Mouse (Mus musculus) kidney, embryonic 14.5 days (tissue): ENCODE results near the gene Exoc1. TPM values are rescaled to one million over a fixed set of nuclear protein-coding genes. Genes with fewer than 3 reads are reported as not detected.

ENCODE experiments used
- ATAC-seq: fragments of 200-750 bp; cut with Nextera tagmentation; 2 replicates; pipeline ENCODE4 v1.8.0; 2017; ENCODE audit warnings: moderate number of reproducible peaks, mild to moderate bottlenecking, moderate TSS enrichment, moderate library complexity; ENCODE audit not compliant: low FRiP score, low TSS enrichment
- H3K27ac ChIP-seq: fragments of 300-500 bp; sonication (generic); 2 replicates; pipeline ENCODE4 v1.5.1; 2014; ENCODE audit warnings: low read depth, mild to moderate bottlenecking, low read length, moderate library complexity, mixed read lengths
- H3K27me3 ChIP-seq: fragments of 300-500 bp; sonication (generic); 2 replicates; pipeline ENCODE4 v1.6.1; 2014; ENCODE audit warnings: mild to moderate bottlenecking, low read length; ENCODE audit not compliant: control insufficient read depth, insufficient read depth
- H3K36me3 ChIP-seq: fragments of 300-500 bp; sonication (generic); 2 replicates; pipeline ENCODE4 v1.6.1; 2014; ENCODE audit warnings: low read length, mixed read lengths; ENCODE audit not compliant: control insufficient read depth, insufficient read depth
- H3K4me1 ChIP-seq: fragments of 300-500 bp; sonication (generic); 2 replicates; pipeline ENCODE4 v1.6.1; 2014; ENCODE audit warnings: low read length, mixed read lengths; ENCODE audit not compliant: control insufficient read depth, insufficient read depth
- H3K4me2 ChIP-seq: fragments of 300-500 bp; sonication (generic); replicated peaks from 2 replicates; pipeline ENCODE4 v1.6.1; 2014; ENCODE audit warnings: low read depth, mild to moderate bottlenecking, low read length
- H3K4me3 ChIP-seq: fragments of 300-500 bp; sonication (generic); 2 replicates; pipeline ENCODE4 v1.5.1; 2014; ENCODE audit warnings: mild to moderate bottlenecking, low read length
- H3K9ac ChIP-seq: fragments of 300-500 bp; sonication (generic); 2 replicates; pipeline ENCODE4 v1.6.1; 2014; ENCODE audit warnings: low read depth, mild to moderate bottlenecking, low read length, moderate library complexity
- H3K9me3 ChIP-seq: fragments of 300-500 bp; sonication (generic); 2 replicates; pipeline ENCODE4 v1.6.1; 2016; ENCODE audit warnings: low read length; ENCODE audit not compliant: control insufficient read depth
- WGBS: fragments of 180-500 bp; shearing (Covaris S2); extraction: QIAGEN DNeasy Blood & Tissue Kit; methylation state at CpG from one replicate; pipeline ENCODE4 v1.1.7; 2014; 5-methylcytosine and 5-hydroxymethylcytosine counted together
- polyA plus RNA-seq: library from polyadenylated mRNA; unstranded; fragments of >200 nt; fragmentation: Nextera tagmentation; extraction: Ambion mirVana; gene quantifications from 2 replicates; pipeline ENCODE4 v1.2.1, GENCODE M21; 2014

Gene Exoc1
- polyA plus RNA-seq, 1 experiment from 2014 or later: 41.3 TPM

GRCm38 (mm10) chr5:76536231-76536630 is 7.1 kb downstream of the Exoc1 start:
- H3K9me3 ChIP-seq: no peaks in the 10 kb centered on the region
- no peaks in the 10 kb centered on the region for H3K4me1 ChIP-seq
- peaks cover 37% of the 10 kb centered on the region; the same call in 1 of the 2 replicates for H3K36me3 ChIP-seq
- H3K4me2 ChIP-seq: no peak overlapping the region
- H3K9ac ChIP-seq: no peak overlapping the region
- H3K27me3 ChIP-seq: no peaks in the 10 kb centered on the region
- no peak overlapping the region for H3K27ac ChIP-seq
- no peak overlapping the region for H3K4me3 ChIP-seq
- ATAC-seq: no peak
- WGBS: 83% methylated on average over 1 of the region's 1 CpGs

DNA sequence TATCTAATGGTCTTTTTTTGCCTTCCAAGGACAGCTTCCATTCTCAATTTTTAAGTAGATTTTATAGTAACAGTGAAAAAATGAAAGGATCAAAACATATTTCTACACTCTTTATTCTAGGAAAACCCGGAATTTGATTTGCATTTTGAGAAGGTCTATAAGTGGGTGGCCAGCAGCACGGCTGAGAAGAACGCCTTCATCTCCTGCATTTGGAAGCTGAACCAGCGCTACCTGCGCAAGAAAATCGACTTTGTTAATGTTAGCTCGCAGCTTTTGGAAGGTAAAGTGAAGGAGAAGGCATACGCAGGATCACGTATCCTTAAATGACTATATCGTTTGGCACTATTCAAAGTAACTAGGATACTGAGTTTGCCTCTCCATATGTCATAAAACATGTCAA is 8.5 kb downstream of the Exoc1 start:
- Histone ChIP-seq H3K4me2 (no peak overlapping the region), H3K4me1 (no peaks in the 10 kb centered on the region), H3K27me3 (no peaks in the 10 kb centered on the region), H3K9ac (no peak overlapping the region), H3K9me3 (no peaks in the 10 kb centered on the region), H3K27ac (no peak overlapping the region), H3K36me3 (peaks cover 45% of the 10 kb centered on the region), H3K4me3 (no peak overlapping the region)
- ATAC-seq: no peak
- 96% methylated on average over 10 of the region's 10 CpGs for WGBS

DNA sequence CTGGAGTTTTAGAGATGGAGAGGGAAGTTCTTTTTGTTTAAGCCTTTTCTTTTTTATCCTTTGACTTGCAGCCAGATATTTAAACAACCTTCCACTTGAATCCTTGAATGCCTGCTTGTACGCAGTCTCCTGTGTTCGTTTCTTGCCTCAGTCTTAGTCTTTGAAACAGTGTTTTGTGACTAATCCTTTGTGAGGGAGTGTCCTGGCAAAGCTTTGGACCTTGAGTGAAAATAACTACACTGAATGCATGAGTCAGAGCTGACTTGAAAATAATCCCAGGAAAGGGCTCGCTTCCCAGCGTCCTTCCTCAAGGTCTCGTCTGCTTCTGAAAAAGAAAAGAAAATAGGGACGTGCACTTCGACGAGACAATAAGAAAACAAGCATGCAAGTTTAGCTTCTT is 11.1 kb downstream of the Exoc1 start:
- no peaks in the 10 kb centered on the region for H3K4me1 ChIP-seq
- no peak overlapping the region for H3K9ac ChIP-seq
- WGBS: 85% methylated on average over 8 of the region's 8 CpGs
- H3K27me3 ChIP-seq: no peaks in the 10 kb centered on the region
- no peak for ATAC-seq
- no peak overlapping the region for H3K4me2 ChIP-seq
- H3K9me3 ChIP-seq: no peaks in the 10 kb centered on the region
- H3K36me3 ChIP-seq: peaks cover 66% of the 10 kb centered on the region
- H3K4me3 ChIP-seq: no peak overlapping the region
- H3K27ac ChIP-seq: no peak overlapping the region

GRCm38 (mm10) chr5:76540842-76541241 is 11.7 kb downstream of the Exoc1 start:
- Histone ChIP-seq H3K27ac (no peak overlapping the region), H3K9me3 (no peaks in the 10 kb centered on the region), H3K4me3 (no peak overlapping the region), H3K27me3 (no peaks in the 10 kb centered on the region), H3K4me1 (no peaks in the 10 kb centered on the region), H3K9ac (no peak overlapping the region), H3K4me2 (no peak overlapping the region), H3K36me3 (peaks cover 64% of the 10 kb centered on the region)
- no peak for ATAC-seq

DNA sequence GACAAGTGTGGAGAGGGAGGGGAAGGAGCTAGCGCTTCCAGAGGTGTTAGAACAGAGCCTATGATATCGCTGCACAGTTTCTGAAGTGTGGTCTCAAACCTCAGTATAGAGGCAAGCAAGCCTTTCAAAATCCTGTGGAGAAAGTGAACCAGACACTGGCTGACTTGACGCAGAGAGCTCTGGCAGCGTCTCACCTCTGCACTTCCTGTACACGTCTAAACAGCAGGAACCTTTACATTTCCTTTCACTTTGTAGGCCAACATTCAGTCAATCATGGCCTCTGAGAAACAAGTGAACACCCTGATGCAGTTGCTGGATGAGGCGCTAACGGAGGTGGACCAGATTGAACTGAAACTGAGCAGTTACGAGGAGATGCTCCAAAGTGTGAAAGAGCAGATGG is 14.1 kb downstream of the Exoc1 start:
- Histone ChIP-seq H3K36me3 (peaks cover 45% of the 10 kb centered on the region), H3K9me3 (no peaks in the 10 kb centered on the region), H3K4me2 (no peak overlapping the region), H3K27me3 (no peaks in the 10 kb centered on the region), H3K4me1 (no peaks in the 10 kb centered on the region), H3K4me3 (no peak overlapping the region), H3K27ac (no peak overlapping the region), H3K9ac (no peak overlapping the region)
- WGBS: 91% methylated on average over 8 of the region's 8 CpGs
- no peak for ATAC-seq

GRCm38 (mm10) chr5:76550426-76550825 is 21.3 kb downstream of the Exoc1 start:
- Histone ChIP-seq H3K36me3 (peaks cover 17% of the 10 kb centered on the region), H3K27ac (no peak overlapping the region), H3K9me3 (no peaks in the 10 kb centered on the region), H3K9ac (no peak overlapping the region), H3K4me1 (no peaks in the 10 kb centered on the region), H3K27me3 (no peaks in the 10 kb centered on the region), H3K4me3 (no peak overlapping the region), H3K4me2 (no peak overlapping the region)
- no peak for ATAC-seq
- 90% methylated on average over 8 of the region's 8 CpGs for WGBS

- Histone ChIP-seq H3K9me3 (no peaks in the 10 kb centered on the region), H3K36me3 (peaks cover 56% of the 10 kb centered on the region), H3K27ac (no peak overlapping the region), H3K4me2 (no peak overlapping the region), H3K27me3 (no peaks in the 10 kb centered on the region), H3K9ac (no peak overlapping the region), H3K4me1 (no peaks in the 10 kb centered on the region), H3K4me3 (no peak overlapping the region)
- 35% methylated on average over 3 of the region's 3 CpGs for WGBS
- ATAC-seq: no peak
These were observed 36.2 kb downstream of the Exoc1 start for GRCm38 (mm10) chr5:76565321-76565720.

DNA sequence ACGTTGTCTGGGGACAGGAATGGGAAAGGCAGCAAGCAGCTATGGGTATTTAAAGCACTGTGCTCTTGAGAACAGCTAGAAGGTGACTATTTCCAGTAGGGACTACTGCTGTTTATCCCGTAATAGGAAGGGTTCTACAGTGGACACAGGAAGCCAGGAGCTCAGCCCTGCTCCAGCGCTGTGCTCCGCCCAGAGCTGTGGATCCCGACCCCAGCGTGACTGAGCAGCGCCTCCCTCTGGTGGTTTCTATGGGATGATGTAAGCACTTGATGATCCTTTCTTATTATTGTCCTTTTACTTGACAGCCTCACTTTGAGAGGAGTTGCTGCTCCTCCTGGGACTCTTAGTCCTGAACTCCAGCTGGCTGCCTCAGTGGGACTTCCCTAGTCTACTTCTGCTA is 45.1 kb downstream of the Exoc1 start:
- no peak for ATAC-seq
- Histone ChIP-seq H3K4me3 (no peak overlapping the region), H3K9me3 (no peaks in the 10 kb centered on the region), H3K36me3 (peaks cover 14% of the 10 kb centered on the region; the same call in 1 of the 2 replicates), H3K4me2 (no peak overlapping the region), H3K9ac (no peak overlapping the region), H3K27ac (no peak overlapping the region), H3K27me3 (no peaks in the 10 kb centered on the region), H3K4me1 (no peaks in the 10 kb centered on the region)
- WGBS: 71% methylated on average over 7 of the region's 7 CpGs

GRCm38 (mm10) chr5:76577026-76577425 is 47.9 kb downstream of the Exoc1 start:
- Histone ChIP-seq H3K9ac (no peak overlapping the region), H3K9me3 (no peaks in the 10 kb centered on the region), H3K4me3 (no peak overlapping the region), H3K4me1 (no peaks in the 10 kb centered on the region), H3K27ac (no peak overlapping the region), H3K4me2 (no peak overlapping the region), H3K27me3 (no peaks in the 10 kb centered on the region), H3K36me3 (no peaks in the 10 kb centered on the region)
- ATAC-seq: no peak
- WGBS: 85% methylated on average over 3 of the region's 3 CpGs

DNA sequence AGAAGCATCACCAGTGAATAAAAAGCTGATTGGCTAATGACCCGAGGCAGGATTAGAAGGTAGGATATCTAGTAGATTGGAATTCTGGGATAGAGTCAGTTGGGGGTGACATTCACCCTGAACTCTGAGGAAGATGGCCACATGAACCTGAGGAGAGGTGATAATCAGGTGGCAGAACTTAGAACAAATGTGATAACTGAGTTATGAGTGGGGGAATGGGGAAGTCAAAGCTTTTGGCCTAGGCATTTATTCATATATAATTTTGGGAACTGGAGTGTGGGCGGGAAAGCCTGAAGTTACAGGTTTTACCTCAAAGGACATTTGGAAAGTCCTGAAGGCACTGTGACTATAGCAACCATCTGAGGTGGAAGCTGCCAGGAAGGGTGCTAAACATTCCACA is 56.3 kb downstream of the Exoc1 start:
- WGBS: 92% methylated on average over 2 of the region's 2 CpGs
- H3K9me3 ChIP-seq: no peaks in the 10 kb centered on the region
- H3K4me3 ChIP-seq: no peak overlapping the region
- H3K9ac ChIP-seq: no peak overlapping the region
- no peak for ATAC-seq
- no peaks in the 10 kb centered on the region for H3K27me3 ChIP-seq
- no peaks in the 10 kb centered on the region for H3K36me3 ChIP-seq
- H3K4me1 ChIP-seq: 0 out of 2 replicates have a peak, but pooled peaks cover 3% of the 10 kb centered on the region
- no peak overlapping the region for H3K27ac ChIP-seq
- no peak overlapping the region for H3K4me2 ChIP-seq
